Mouse (Mus musculus): Measurements from ENCODE around the gene Olfr1501.
"Not testable (repeated sequence)": the region's sequence is repeated elsewhere in the genome, so short reads cannot be mapped to it uniquely, and the experiment has no call there.

Olfr1501 gene

GRCm38 (mm10) chr19:13850592-13850991 is at the start of gene Olfr1501:
Gene Olfr1501, minus strand, starts transcription at chr19:13850692.
- DNase-seq (ENCODE audit: low spot score), result not testable (repeated sequence)

- no peak for DNase-seq (ENCODE audit: low spot score)
These were observed 47.3 kb upstream of the Olfr1501 start, which contains the start of gene Olfr1504 for GRCm38 (mm10) chr19:13897828-13898227. Gene Olfr1504, minus strand, starts transcription at chr19:13897928.

DNA sequence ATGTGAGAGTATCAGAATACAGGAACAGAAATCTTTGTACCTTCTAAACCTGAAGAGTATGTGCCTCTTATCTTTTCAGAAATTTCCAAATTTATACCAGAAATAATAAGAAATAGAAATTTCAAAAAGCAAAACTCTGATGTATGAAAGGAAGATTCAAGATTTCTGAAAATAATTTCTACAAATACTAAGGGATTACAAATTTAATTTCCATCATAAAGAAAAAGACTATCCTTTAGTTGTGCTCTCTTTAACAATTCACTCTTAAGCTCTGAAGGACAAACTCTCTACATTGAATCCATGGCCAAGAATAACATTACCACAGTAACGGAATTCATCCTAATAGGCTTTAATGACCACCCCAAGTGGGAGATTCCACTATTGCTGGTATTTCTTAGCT is 11.0 kb upstream of the Olfr1501 start, which contains the start of gene Olfr1502:
TSS of gene Olfr1502 (plus strand) at position 301 of the 400 bp plus-strand sequence.
- DNase-seq (ENCODE audit: low spot score), result no peak

DNA sequence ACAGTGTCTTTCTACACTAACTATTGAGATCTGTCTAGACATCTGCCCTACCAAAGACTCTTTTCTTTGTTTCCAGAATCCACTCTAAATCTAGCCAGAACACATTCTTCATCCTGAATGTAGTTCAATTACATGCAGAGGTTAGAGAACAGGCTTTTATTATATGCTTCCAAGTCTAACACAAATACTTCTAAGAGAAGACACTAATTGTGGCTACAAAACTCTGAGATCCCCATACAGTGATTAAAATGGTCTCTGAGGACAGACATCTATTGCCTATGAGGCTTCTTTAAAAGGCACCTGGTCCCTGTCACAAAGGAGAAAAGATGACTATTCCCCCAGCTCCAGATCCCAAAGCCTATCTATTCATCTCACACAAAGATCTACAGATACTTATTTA is 20.1 kb downstream of the Olfr1501 start, which contains the start of gene Olfr1500:
TSS of gene Olfr1500 (minus strand) at position 101 of the 400 bp plus-strand sequence.
- no peak for DNase-seq (ENCODE audit: low spot score)

GRCm38 (mm10) chr19:13828447-13828846 is 22.0 kb downstream of the Olfr1501 start:
- no peak for DNase-seq (ENCODE audit: low spot score)

GRCm38 (mm10) chr19:13820847-13821246 is 29.6 kb downstream of the Olfr1501 start:
- DNase-seq (ENCODE audit: low spot score), result no peak

DNA sequence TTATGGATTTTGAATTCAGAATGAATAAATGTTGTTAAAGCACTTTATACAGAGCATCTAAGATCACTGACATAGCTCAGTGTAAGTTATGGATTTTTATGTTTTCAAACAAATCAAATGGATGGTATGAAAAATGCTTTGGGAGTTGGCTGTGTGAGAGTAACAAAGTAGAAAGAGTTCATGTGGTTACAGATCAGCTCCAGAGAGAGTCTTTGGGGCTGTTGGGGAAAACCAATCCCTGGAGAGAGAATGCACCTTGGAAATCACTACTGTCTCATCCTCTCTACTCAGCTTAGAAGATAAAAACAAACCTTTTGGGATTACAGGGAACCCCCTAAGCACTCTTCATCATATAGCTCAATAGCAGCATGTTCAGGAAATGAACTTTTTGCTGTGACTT is 31.1 kb downstream of the Olfr1501 start, which contains the start of gene Olfr1499:
TSS of gene Olfr1499 (minus strand) at position 101 of the 400 bp plus-strand sequence.
- no peak for DNase-seq (ENCODE audit: low spot score)

DNA sequence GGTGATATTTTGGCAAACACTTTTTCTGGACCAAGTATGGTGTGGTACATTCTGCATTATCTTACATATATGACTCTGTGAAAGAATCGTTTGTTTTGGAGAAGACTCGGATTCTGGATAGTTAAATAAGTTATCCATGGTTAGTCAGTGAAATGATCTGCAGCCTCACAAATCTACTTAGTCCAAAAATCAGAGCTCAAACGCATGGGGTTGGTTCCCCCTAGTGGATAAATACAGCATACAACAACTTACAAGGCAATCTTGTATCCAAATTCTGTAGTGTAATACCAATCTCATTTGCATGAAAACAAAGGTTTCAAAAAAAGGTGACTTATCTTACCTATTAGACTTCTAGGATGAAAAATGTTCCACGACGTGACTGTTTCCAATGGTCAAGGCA is 31.7 kb downstream of the Olfr1501 start:
- no peak for DNase-seq (ENCODE audit: low spot score)

DNA sequence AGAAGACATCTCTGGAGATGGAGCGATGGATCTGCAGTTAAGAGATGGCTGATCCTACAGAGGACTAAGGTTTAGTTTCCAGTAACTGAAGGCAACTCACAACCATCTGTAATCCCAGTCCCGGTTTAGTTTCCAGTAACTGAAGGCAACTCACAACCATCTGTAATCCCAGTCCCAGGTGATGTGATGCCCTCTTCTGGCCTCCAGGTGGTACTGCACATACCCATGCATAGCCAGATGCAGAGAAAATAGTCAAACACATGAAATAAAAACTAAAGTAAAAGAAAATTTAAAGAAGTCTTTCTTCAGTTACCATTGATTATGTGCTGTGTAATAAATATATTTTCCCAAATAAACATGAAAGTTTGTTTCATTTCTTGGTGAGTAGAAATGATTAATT is 37.7 kb downstream of the Olfr1501 start:
- DNase-seq (ENCODE audit: low spot score), result no peak

DNA sequence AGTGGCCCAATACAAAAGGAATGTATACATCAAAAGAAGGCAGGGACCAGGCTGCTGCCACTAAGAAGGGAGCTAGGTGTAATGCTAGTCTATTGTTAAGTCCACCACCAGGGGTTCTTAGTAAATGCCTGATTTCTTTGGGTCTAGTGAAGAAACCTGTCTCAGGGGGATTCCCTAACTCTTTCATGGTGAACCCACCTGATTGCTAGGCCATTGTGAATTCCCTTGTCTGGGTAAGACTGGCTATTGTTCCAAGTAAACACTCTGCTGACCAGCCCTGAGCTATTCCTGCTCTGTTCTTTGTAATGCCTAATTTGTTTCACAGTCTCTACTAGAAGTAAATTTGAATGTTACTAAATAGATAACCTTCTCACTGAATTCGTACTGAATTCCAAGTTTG is 45.0 kb downstream of the Olfr1501 start:
- DNase-seq (ENCODE audit: low spot score), result not testable (repeated sequence)

- no peak for DNase-seq (ENCODE audit: low spot score)
These were observed 52.4 kb downstream of the Olfr1501 start, which contains the start of gene Olfr1497 for GRCm38 (mm10) chr19:13798102-13798501. Gene Olfr1497, minus strand, starts transcription at chr19:13798202.
